Mouse (Mus musculus) Patski (cell line): Measurements from ENCODE around the gene Idh3b. TPM values are rescaled to one million over a fixed set of nuclear protein-coding genes. Genes with fewer than 3 reads are reported as not detected.

Source experiments
- ATAC-seq: fragments of 100-300 bp; one replicate; pipeline ENCODE4 v1.8.0; 2021
- CTCF ChIA-PET: fragments of 350-600 bp; sonication (Branson Sonifier 250); formaldehyde crosslinking; loops from one replicate; lab custom pipeline; 2022; ENCODE audit warnings: inconsistent platforms; lab: Charles Lee
- POLR2A ChIA-PET: fragments of 350-600 bp; sonication (Branson Sonifier 250); formaldehyde crosslinking; loops from one replicate; lab custom pipeline; 2022; ENCODE audit warnings: antibody characterized with exemption, inconsistent platforms; lab: Charles Lee
- DNase-seq: peaks from one replicate; pipeline ENCODE4 v3.0.0-alpha.2; 2011; ENCODE audit warnings: low read depth, low spot score
- H3K27me3 ChIP-seq: fragments of 371-371 bp; one replicate; pipeline ENCODE4 v1.5.1; 2021
- CTCF ChIP-seq: fragments of 100-300 bp; IDR thresholded peaks from one replicate; pipeline ENCODE4 v1.5.1; 2021
- in situ Hi-C: fragments of 300-500 bp; cut with MboI; formaldehyde crosslinking; loops from 3 replicates; pipeline ENCODE4 v1.11.1; 2018; ENCODE audit warnings: low pct_unique_long_range_greater_than_20kb, mixed read lengths
- polyA plus RNA-seq: library from polyadenylated mRNA; unstranded; gene quantifications from one replicate; pipeline ENCODE4 v1.2.3, GENCODE M21; 2021

Gene Idh3b
- polyA plus RNA-seq, 1 experiment from 2014 or later = 267 TPM

DNA sequence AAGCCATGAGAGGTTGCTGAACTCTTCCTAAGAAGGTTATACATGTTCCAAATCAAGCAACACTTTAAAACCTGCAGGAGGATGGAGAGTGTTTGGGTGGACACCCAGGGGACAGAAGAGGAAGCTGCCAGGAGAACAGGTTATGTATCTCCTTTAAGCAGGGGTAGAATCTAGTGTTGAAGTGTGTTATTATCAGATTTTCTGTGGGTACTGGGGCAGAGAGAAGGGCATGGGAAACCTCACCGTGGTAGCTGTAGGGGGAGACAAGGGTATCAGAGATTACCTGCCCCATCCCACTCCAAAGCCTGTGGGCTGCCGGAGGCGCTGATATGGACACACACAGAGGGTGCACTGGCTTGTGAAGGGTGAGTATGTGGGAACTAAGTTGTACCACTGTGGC is 8.7 kb upstream of the Idh3b start:
- POLR2A ChIA-PET = no interaction called here
- ATAC-seq (no peak), DNase-seq (no peak)
- H3K27me3 ChIP-seq = no peaks in the 10 kb centered on the region
- in situ Hi-C loops = loop anchor here (5.0 kb wide), 1 partner anchor 114 kb away; the partner anchor contains the start of genes 1700020A23Rik, Gm28372 and Tmem239
- TF ChIP-seq CTCF = no peak
- CTCF ChIA-PET = no interaction called here

DNA sequence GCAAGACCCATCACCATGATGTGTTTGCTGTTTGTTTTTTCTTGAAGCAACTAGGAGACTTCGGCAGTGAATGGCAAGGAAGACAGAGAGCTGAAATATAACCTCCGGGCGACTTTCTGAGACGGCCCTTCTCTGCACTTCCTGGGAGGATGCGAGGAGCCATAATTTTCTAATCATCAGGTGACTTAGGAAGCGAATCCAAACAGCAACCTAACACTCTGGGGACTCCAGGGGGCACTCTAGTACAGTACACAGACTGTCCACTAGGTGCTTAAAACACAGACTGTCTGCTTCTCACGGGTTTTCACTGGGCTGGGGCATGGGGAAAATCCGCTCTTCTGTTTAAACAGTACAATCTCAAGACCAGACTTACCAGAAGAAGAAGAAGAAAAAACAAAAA is 7.1 kb upstream of the Idh3b start:
- H3K27me3 ChIP-seq = no peaks in the 10 kb centered on the region
- in situ Hi-C loops = loop anchor here (5.0 kb wide), 1 partner anchor 116 kb away; the partner anchor contains the start of genes 1700020A23Rik, Gm28372 and Tmem239
- no peak for DNase-seq
- TF ChIP-seq CTCF = peak; percentile 90
- ATAC-seq = peak; percentile 72
- CTCF ChIA-PET = interaction anchor here (0.6 to 1.9 kb wide), 12 partner anchors 10 to 144 kb away, joined by 3 to 7 read pairs (median 3); no protein-coding TSS in a partner anchor
- POLR2A ChIA-PET = interaction anchor here (1.0 kb wide), 1 partner anchor 11 kb away, joined by 3 read pairs; no protein-coding TSS in a partner anchor

DNA sequence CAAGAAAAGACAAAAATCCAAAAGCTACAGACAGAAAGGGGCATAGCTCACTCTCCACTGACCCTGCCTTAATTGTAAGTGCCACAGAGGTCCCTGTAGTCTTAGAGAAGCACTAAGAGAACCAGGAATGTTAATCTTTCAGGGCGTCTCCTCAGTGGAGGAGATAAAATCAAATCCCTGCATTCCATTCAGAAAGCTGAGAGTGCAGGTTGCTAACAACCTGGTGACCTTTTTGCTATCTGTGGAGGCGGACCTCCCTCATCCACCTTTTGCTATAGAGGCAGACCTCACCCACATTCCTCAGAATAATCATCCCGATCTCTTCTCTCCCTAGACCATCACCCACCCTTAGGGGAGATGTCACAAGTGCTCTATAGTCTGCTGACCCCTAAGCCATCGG is 4.7 kb upstream of the Idh3b start:
- ChIA-PET POLR2A (interaction anchor here (1.1 to 1.5 kb wide), 2 partner anchors 10 to 110 kb away, joined by 3 read pairs; partner anchors contain the start of gene Snrpb), CTCF (interaction anchor here (0.7 to 1.3 kb wide), 2 partner anchors 13 to 123 kb away, joined by 3 read pairs; no protein-coding TSS in a partner anchor)
- no peaks in the 10 kb centered on the region for H3K27me3 ChIP-seq
- DNase-seq (no peak), ATAC-seq (no peak)
- no peak for TF ChIP-seq CTCF
- in situ Hi-C loops = no loop called here

DNA sequence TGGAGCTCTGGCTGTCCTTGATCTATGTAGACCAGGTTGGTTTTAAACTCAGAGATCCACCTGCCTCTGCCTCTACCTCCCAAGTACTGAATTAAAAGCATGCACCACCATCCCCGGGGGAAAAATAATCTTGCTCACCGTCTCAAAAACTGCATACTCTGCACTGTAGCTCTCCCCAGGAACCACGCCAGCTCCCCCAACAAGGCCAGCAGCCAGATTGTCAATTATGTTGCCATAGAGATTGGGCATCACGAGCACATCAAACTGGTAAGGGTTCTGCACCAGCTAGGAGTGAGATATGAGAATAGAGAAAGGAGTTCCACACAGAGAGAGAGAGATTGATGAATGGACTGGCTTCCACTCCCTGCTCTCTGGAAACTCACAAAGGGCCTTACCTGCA is 3.5 kb downstream of the Idh3b start:
- no peaks in the 10 kb centered on the region for H3K27me3 ChIP-seq
- TF ChIP-seq CTCF = no peak
- ATAC-seq (no peak), DNase-seq (no peak)
- in situ Hi-C loops = no loop called here
- CTCF ChIA-PET = interaction anchor here (2.4 kb wide), 1 partner anchor 10 kb away, joined by 5 read pairs; no protein-coding TSS in a partner anchor
- POLR2A ChIA-PET = no interaction called here

DNA sequence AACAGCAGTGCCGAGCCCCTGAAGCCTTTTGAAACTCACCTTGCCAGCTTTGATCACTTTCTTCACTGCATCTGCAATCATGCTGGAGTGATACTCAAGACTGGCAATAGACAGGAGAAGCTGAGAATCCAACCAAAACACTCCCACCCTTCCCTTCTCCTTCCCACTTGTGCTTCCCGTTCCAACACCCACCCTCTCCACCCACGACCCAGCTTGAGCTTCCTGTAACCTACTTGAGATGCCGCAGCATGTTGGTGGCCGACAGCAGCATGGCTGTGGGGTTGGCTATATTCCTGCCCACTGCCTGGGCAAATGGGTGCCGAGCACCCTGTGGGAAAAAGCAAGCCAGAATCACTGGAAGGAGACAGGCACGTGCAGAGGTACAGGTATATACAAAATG is 4.1 kb downstream of the Idh3b start:
- no peaks in the 10 kb centered on the region for H3K27me3 ChIP-seq
- TF ChIP-seq CTCF = no peak
- CTCF ChIA-PET = interaction anchor here (1.4 kb wide), 1 partner anchor 11 kb away, joined by 5 read pairs; no protein-coding TSS in a partner anchor
- DNase-seq (no peak), ATAC-seq (no peak)
- POLR2A ChIA-PET = interaction anchor here (0.8 to 1.7 kb wide), 2 partner anchors 9 to 11 kb away, joined by 3 read pairs; no protein-coding TSS in a partner anchor
- in situ Hi-C loops = no loop called here

DNA sequence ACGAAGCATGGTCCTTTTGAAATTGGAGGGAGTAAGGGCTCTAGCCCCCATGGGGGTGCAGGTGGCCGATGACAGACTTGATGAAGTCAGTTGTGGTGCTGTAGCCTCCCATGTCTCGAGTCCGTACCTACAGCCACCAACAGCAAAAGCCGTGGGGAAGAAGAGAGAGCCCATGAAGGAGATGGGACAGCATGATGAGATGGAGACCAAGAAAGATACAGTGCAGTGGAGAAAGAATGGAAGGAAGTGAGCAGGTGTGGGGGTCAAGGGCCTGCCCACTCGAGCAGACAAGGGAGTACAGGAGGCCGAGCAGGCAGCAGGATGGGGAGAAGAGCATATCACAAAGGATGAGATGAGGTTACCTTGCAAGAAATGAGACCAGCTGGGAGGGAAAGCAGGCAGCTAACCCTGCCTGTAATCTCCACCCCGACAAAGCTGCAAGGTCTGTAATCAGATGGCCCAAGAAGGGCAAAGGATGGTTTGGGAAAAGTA is 4.7 kb downstream of the Idh3b start:
- ChIA-PET POLR2A (interaction anchor here (0.8 to 1.7 kb wide), 2 partner anchors 10 to 11 kb away, joined by 3 read pairs; no protein-coding TSS in a partner anchor), CTCF (interaction anchor here (1.4 kb wide), 1 partner anchor 11 kb away, joined by 5 read pairs; no protein-coding TSS in a partner anchor)
- DNase-seq = no peak
- in situ Hi-C loops = no loop called here
- no peak for TF ChIP-seq CTCF
- H3K27me3 ChIP-seq = no peaks in the 10 kb centered on the region
- no peak for ATAC-seq

DNA sequence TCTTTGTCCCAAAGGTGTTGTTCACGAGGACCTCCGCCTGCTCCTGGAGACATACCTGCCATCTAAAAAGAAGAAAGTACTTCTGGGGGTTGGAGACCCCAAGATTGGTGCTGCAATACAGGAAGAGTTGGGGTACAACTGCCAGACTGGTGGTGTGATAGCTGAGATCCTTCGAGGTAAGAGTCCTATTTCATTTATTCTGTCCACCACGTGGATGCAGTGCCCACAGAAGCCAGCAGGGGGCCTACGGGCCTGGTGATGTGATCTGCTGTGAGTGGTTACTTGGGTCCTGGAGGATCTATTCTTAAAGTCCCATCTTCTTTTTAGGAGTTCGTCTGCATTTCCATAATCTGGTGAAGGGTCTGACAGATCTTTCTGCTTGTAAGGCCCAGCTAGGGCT is 8.7 kb downstream of the Idh3b start:
- DNase-seq (no peak), ATAC-seq (no peak)
- CTCF ChIA-PET = interaction anchor here (1.1 to 1.3 kb wide), 3 partner anchors 13 to 100 kb away, joined by 3 read pairs; no protein-coding TSS in a partner anchor
- H3K27me3 ChIP-seq = no peaks in the 10 kb centered on the region
- POLR2A ChIA-PET = interaction anchor here (1.1 to 1.4 kb wide), 3 partner anchors 9 to 73 kb away, joined by 3 to 7 read pairs (median 4); partner anchors contain the start of gene Idh3b
- in situ Hi-C loops = no loop called here
- TF ChIP-seq CTCF = peak; percentile 83

DNA sequence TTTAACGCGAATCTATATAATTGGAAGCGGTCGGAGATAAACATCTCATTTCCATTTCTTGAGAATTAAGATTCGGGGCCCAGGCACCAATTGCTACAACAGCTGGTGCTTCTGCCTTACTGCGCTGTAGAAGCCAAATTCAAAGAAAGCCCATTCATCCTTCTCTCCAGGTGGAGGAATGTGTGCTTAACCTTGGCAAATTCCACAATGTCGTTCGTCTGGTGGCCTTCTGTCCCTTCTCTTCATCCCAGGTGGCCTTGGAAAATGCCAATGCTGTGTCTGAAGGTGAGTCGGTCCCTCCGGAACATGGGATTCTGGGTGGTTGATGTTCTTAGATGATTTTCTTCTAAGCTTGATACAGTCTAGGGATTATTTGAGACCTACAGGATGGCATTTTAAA is 9.5 kb downstream of the Idh3b start:
- ChIA-PET CTCF (no interaction called here), POLR2A (interaction anchor here (0.6 to 1.4 kb wide), 4 partner anchors 10 to 201 kb away, joined by 3 to 11 read pairs (median 6); partner anchors contain the start of gene Idh3b)
- H3K27me3 ChIP-seq = no peaks in the 10 kb centered on the region
- ATAC-seq (no peak), DNase-seq (no peak)
- no peak for TF ChIP-seq CTCF
- in situ Hi-C loops = no loop called here

DNA sequence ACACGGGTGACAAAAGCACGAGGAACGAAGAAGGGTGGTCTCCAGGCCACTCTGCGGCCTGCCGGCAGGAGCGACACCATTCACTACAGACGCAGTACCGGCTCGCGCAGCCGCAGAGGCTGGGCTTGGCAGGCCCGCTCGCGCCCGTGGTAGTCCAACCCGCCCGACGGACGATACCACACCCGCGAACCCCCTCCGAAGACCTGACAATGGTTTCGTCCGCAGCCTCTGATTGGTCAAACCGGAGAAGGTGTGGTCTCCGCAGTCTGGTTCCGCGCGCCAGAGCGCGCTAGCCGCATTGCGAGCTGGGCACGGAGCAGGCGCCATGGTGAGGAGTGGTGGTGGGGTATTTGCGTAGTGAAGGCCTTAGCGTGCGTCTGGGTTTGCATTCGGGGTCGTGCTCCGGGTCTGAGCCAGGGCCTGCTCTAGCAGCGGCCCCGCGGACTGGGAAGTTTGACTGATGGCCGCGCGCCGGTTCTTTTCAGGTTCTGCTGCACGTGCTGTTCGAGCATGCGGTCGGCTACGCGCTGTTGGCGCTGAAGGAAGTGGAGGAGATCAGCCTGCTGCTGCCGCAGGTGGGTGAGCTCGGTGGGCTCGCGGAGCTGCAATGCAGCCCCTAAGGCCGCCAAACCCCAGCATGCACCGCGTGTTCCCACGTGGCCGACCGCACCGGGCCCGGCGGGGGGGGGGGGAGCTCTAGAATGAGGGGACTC is 10.0 kb downstream of the Idh3b start, which contains the start of gene Nop56:
Gene Nop56 (plus strand): TSS at position 282 of the 713 bp plus-strand sequence.
- no peak for TF ChIP-seq CTCF
- in situ Hi-C loops = no loop called here
- H3K27me3 ChIP-seq = no peaks in the 10 kb centered on the region
- POLR2A ChIA-PET = interaction anchor here (0.6 to 1.4 kb wide), 4 partner anchors 10 to 201 kb away, joined by 3 to 11 read pairs (median 6); partner anchors contain the start of gene Idh3b
- DNase-seq = peak; percentile 83
- peak; percentile 96 for ATAC-seq
- CTCF ChIA-PET = no interaction called here

DNA sequence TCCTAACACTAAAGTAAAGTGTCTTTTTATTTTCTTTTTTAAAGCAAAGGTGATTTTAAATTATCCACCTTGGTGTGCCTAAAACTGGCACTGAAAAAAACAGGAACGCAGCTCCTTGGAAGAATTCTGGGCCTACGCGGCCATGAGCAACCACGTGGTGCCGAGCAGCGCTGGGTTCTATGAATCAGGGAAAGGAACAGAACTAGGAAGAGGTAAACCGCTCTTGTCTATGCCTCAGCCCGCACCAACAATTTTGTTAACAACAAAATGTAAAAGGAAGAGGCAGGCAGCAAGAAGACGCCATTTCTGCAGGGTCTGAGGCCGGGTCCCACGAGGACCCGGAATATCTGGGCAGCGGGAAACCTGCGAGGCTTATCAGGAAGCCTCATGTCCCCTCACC is 10.6 kb downstream of the Idh3b start:
- in situ Hi-C loops = no loop called here
- DNase-seq (no peak), ATAC-seq (no peak)
- POLR2A ChIA-PET = no interaction called here
- H3K27me3 ChIP-seq = no peaks in the 10 kb centered on the region
- no peak for TF ChIP-seq CTCF
- CTCF ChIA-PET = no interaction called here
